Mouse (Mus musculus) right cerebral cortex, postnatal 25 days (tissue): ENCODE data around the gene Slc27a3.
"Not testable (repeated sequence)": the region's sequence is repeated elsewhere in the genome, so short reads cannot be mapped to it uniquely, and the experiment has no call there.

Source experiments
- DNase-seq: peaks from one replicate; pipeline ENCODE4 v3.0.0; 2022

Gene Slc27a3

GRCm38 (mm10) chr3:90388726-90389510 is 820 bp downstream of the Slc27a3 start:
- peak; percentile 50 for DNase-seq

- no peak for DNase-seq
Measured at GRCm38 (mm10) chr3:90388192-90388591, 1.5 kb downstream of the Slc27a3 start.

- no peak for DNase-seq
Measured at GRCm38 (mm10) chr3:90387483-90387882, 2.3 kb downstream of the Slc27a3 start.

- DNase-seq: no peak
Measured at GRCm38 (mm10) chr3:90386817-90387216, 2.9 kb downstream of the Slc27a3 start.

- DNase-seq: no peak
Measured at GRCm38 (mm10) chr3:90384851-90385375, 4.8 kb downstream of the Slc27a3 start.

GRCm38 (mm10) chr3:90383690-90384089 is 6.0 kb downstream of the Slc27a3 start:
- no peak for DNase-seq

GRCm38 (mm10) chr3:90381727-90382126 is 8.0 kb downstream of the Slc27a3 start:
- no peak for DNase-seq

- DNase-seq: no peak
Measured at GRCm38 (mm10) chr3:90378496-90378895, 11.2 kb downstream of the Slc27a3 start.

GRCm38 (mm10) chr3:90376247-90376585 is 13.5 kb downstream of the Slc27a3 start:
- no peak for DNase-seq

- DNase-seq: no peak
Measured at GRCm38 (mm10) chr3:90375562-90376246, 14.0 kb downstream of the Slc27a3 start.

- no peak for DNase-seq
Measured at GRCm38 (mm10) chr3:90374368-90374767, 15.4 kb downstream of the Slc27a3 start.

GRCm38 (mm10) chr3:90373432-90374028 is 16.2 kb downstream of the Slc27a3 start:
- peak; percentile 66 for DNase-seq

GRCm38 (mm10) chr3:90372817-90373216 is 16.9 kb downstream of the Slc27a3 start:
- DNase-seq: no peak

GRCm38 (mm10) chr3:90371857-90372256 is 17.9 kb downstream of the Slc27a3 start:
- no peak for DNase-seq

GRCm38 (mm10) chr3:90369041-90369440 is 20.7 kb downstream of the Slc27a3 start:
- DNase-seq: peak; percentile 41

GRCm38 (mm10) chr3:90367001-90367632 is 22.6 kb downstream of the Slc27a3 start:
- no peak for DNase-seq

- no peak for DNase-seq
Measured at GRCm38 (mm10) chr3:90362346-90362745, 27.4 kb downstream of the Slc27a3 start.

- no peak for DNase-seq
Measured at GRCm38 (mm10) chr3:90361476-90361875, 28.3 kb downstream of the Slc27a3 start.

- DNase-seq: no peak
Measured at GRCm38 (mm10) chr3:90359230-90359629, 30.5 kb downstream of the Slc27a3 start.

- no peak for DNase-seq
Measured at GRCm38 (mm10) chr3:90357959-90358358, 31.8 kb downstream of the Slc27a3 start.

- DNase-seq: no peak
Measured at GRCm38 (mm10) chr3:90347847-90348246, 41.9 kb downstream of the Slc27a3 start.

- DNase-seq: not testable (repeated sequence)
Measured at GRCm38 (mm10) chr3:90342853-90343252, 46.9 kb downstream of the Slc27a3 start.

- DNase-seq: no peak
Measured at GRCm38 (mm10) chr3:90340177-90340576, 49.6 kb downstream of the Slc27a3 start.
